27 mouse cellular contexts compared by ENCODE assay signal in the genomic region with DNA sequence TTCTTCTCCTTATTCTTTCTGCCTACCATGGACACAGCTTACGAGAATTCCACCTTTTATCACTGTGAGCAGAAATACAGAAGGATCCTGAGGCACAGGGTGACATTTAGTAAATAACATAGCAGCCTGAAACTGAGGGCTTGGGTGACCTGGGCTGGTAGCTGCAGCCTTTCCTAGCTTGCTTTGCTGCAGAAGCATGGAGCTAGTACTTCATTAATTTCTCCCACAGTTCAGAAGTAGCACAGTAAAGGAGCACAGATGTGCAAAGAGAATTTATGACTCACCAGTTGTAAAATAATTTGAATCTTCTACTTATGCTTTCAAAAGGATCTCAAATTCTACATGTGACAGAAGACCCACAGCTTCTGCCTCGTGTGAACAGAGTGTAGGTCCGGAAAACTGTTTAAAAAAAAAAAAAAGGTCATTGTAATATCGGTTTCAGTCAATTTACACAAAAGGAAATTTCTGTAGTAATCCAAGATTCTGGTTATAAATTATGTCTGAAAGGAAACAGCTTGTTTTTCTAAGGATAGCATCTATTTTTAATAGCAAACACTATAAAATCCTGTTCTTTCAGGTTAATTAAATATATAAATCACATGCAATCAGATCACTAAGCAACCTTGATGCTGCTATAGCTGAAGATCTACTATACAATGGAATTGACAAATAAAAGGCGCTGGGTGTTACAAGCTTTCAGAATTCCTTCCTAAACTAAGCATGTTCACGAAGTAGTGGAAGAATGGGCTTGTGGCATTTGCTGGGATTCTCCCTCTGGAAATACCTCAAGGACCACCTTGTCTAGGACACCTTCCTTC.
"Had no signal": no experiment of that assay in that cellular context is flagged by ENCODE, and none has a peak within 500 bp of the region (broad histone marks: within the 10 kb centered on the region; RNA-seq: fewer than 3 reads in every experiment).

No protein-coding gene starts in this region.

- H3K27me3 ChIP-seq: heart, embryonic 12.5 days; hindbrain, embryonic 12.5 days; intestine, embryonic 15.5 days; limb, embryonic 12.5 days; liver, embryonic 13.5 days; liver, embryonic 15.5 days had no signal

- DNase-seq: gastrocnemius, adult 2 months; gastrocnemius, postnatal 10 days; gastrocnemius, postnatal 25 days; heart, adult 18-20 months; heart, postnatal 10 days; heart, postnatal 4 days; kidney, adult 9 months; kidney, postnatal 14 days; kidney, postnatal 4 days; liver; liver, embryonic 13.5 days; liver, postnatal 0 days had no signal

- H3K36me3 ChIP-seq: heart, embryonic 10.5 days; heart, embryonic 12.5 days; hindbrain, embryonic 10.5 days; hindbrain, embryonic 12.5 days; intestine, embryonic 15.5 days; limb, embryonic 10.5 days; limb, embryonic 12.5 days; liver, embryonic 13.5 days; liver, embryonic 15.5 days had no signal

- H3K4me1 ChIP-seq: heart, embryonic 10.5 days; heart, embryonic 12.5 days; hindbrain, embryonic 10.5 days; hindbrain, embryonic 12.5 days; intestine, embryonic 15.5 days; limb, embryonic 12.5 days; liver, embryonic 13.5 days; liver, embryonic 15.5 days had no signal

- H3K9ac ChIP-seq: heart, embryonic 12.5 days; hindbrain, embryonic 12.5 days; hindbrain, embryonic 14.5 days; intestine, embryonic 15.5 days; limb, embryonic 12.5 days; liver, embryonic 13.5 days; liver, embryonic 15.5 days; liver, postnatal 0 days had no signal

- H3K27ac ChIP-seq: gastrocnemius, adult 2 months; heart, embryonic 10.5 days; hindbrain, embryonic 10.5 days; hindbrain, embryonic 12.5 days; hindbrain, embryonic 14.5 days; intestine, embryonic 15.5 days; layer of hippocampus, adult 2 months; left cerebral cortex, adult 2 months; limb, embryonic 10.5 days; limb, embryonic 12.5 days; liver, embryonic 13.5 days; liver, embryonic 15.5 days had no signal

- H3K9me3 ChIP-seq: heart, embryonic 10.5 days; heart, embryonic 12.5 days; hindbrain, embryonic 10.5 days; hindbrain, embryonic 12.5 days; intestine, embryonic 15.5 days; limb, embryonic 10.5 days; limb, embryonic 12.5 days; liver, embryonic 13.5 days; liver, embryonic 15.5 days had no signal

- H3K4me3 ChIP-seq: gastrocnemius, adult 2 months; heart, embryonic 10.5 days; heart, embryonic 12.5 days; hindbrain, embryonic 10.5 days; hindbrain, embryonic 12.5 days; intestine, embryonic 15.5 days; layer of hippocampus, adult 2 months; left cerebral cortex, adult 2 months; limb, embryonic 10.5 days; limb, embryonic 12.5 days; liver, embryonic 13.5 days; liver, embryonic 15.5 days had no signal

- H3K4me2 ChIP-seq: heart, embryonic 12.5 days; hindbrain, embryonic 12.5 days; hindbrain, embryonic 14.5 days; intestine, embryonic 15.5 days; limb, embryonic 12.5 days; liver, embryonic 11.5 days; liver, embryonic 13.5 days; liver, embryonic 15.5 days had no signal

- ATAC-seq: hindbrain, embryonic 16.5 days; inflammation-experienced regulatory T-cells, adult 6 months; intestine, embryonic 15.5 days; intestine, postnatal 0 days; liver, postnatal 0 days had no signal
